Mouse (Mus musculus) forebrain, embryonic 16.5 days (tissue): Measurements from ENCODE around the gene Dpf1. TPM values are rescaled to one million over a fixed set of nuclear protein-coding genes. Genes with fewer than 3 reads are reported as not detected.

Experiments used
- ATAC-seq: fragments of 200-750 bp; cut with Nextera tagmentation; 2 replicates; pipeline ENCODE4 v1.8.0; 2017; ENCODE audit warnings: mild to moderate bottlenecking, moderate library complexity
- H3K27ac ChIP-seq: fragments of 300-500 bp; sonication (generic); 2 replicates; pipeline ENCODE4 v1.5.1; 2014; ENCODE audit warnings: low read length, control low read depth
- H3K27me3 ChIP-seq: fragments of 300-500 bp; sonication (generic); replicated peaks from 2 replicates; pipeline ENCODE4 v1.6.1; 2014; ENCODE audit warnings: low read length; ENCODE audit not compliant: control insufficient read depth, insufficient read depth
- H3K36me3 ChIP-seq: fragments of 300-500 bp; sonication (generic); 2 replicates; pipeline ENCODE4 v1.6.1; 2014; ENCODE audit not compliant: control insufficient read depth, insufficient read depth
- H3K4me1 ChIP-seq: fragments of 300-500 bp; sonication (generic); replicated peaks from 2 replicates; pipeline ENCODE4 v1.6.1; 2014; ENCODE audit warnings: low read length; ENCODE audit not compliant: control insufficient read depth, insufficient read depth
- H3K4me2 ChIP-seq: fragments of 300-500 bp; sonication (generic); 2 replicates; pipeline ENCODE4 v1.6.1; 2014; ENCODE audit warnings: mild to moderate bottlenecking, low read length, control low read depth
- H3K4me3 ChIP-seq: fragments of 300-500 bp; sonication (generic); replicated peaks from 2 replicates; pipeline ENCODE4 v1.5.1; 2014; ENCODE audit warnings: mild to moderate bottlenecking, low read length, control low read depth
- H3K9ac ChIP-seq: fragments of 300-500 bp; sonication (generic); replicated peaks from 2 replicates; pipeline ENCODE4 v1.6.1; 2014; ENCODE audit warnings: low read depth, low read length, control low read depth
- H3K9me3 ChIP-seq: fragments of 300-500 bp; sonication (generic); 2 replicates; pipeline ENCODE4 v1.6.1; 2016; ENCODE audit warnings: low read length; ENCODE audit not compliant: control insufficient read depth
- WGBS: fragments of 180-500 bp; shearing (Covaris S2); extraction: QIAGEN DNeasy Blood & Tissue Kit; methylation state at CpG from one replicate; pipeline ENCODE4 v1.1.7; 2014; 5-methylcytosine and 5-hydroxymethylcytosine counted together
- polyA plus RNA-seq: library from polyadenylated mRNA; unstranded; fragments of >200 nt; fragmentation: Nextera tagmentation; extraction: Ambion mirVana; gene quantifications from 2 replicates; pipeline ENCODE4 v1.2.1, GENCODE M21; 2015

Dpf1 gene
- polyA plus RNA-seq, 1 experiment from 2014 or later, result 270 TPM

GRCm38 (mm10) chr7:29293131-29294065, 10.4 kb upstream of the Dpf1 start:
- Histone ChIP-seq H3K27ac (peak overlapping the region; percentile 80), H3K4me3 (no peak overlapping the region), H3K4me2 (no peak overlapping the region), H3K27me3 (no peaks in the 10 kb centered on the region), H3K9ac (0 out of 2 replicates have a peak overlapping the region, but pooled peaks have one; percentile 27), H3K4me1 (peaks cover 37% of the 10 kb centered on the region), H3K36me3 (no peaks in the 10 kb centered on the region), H3K9me3 (no peaks in the 10 kb centered on the region)
- no peak for ATAC-seq
- WGBS, result 42% methylated on average over 19 of the region's 19 CpGs

GRCm38 (mm10) chr7:29294111-29294761, 9.5 kb upstream of the Dpf1 start:
- no peak overlapping the region for H3K27ac ChIP-seq
- WGBS, result 62% methylated on average over 13 of the region's 13 CpGs

GRCm38 (mm10) chr7:29295861-29296647, 7.7 kb upstream of the Dpf1 start:
- ATAC-seq, result no peak
- Histone ChIP-seq H3K27me3 (no peaks in the 10 kb centered on the region), H3K9ac (no peak overlapping the region), H3K36me3 (no peaks in the 10 kb centered on the region), H3K27ac (no peak overlapping the region), H3K4me2 (no peak overlapping the region), H3K4me3 (no peak overlapping the region), H3K9me3 (no peaks in the 10 kb centered on the region), H3K4me1 (peaks cover 23% of the 10 kb centered on the region)
- 82% methylated on average over 24 of the region's 24 CpGs for WGBS

More at GRCm38 (mm10) chr7:29294111-29294761, 9.5 kb upstream of the Dpf1 start:
- no peak overlapping the region for H3K4me2 ChIP-seq
- H3K9me3 ChIP-seq, result no peaks in the 10 kb centered on the region
- no peaks in the 10 kb centered on the region for H3K36me3 ChIP-seq
- no peak overlapping the region for H3K4me3 ChIP-seq
- ATAC-seq, result no peak
- H3K4me1 ChIP-seq, result peaks cover 33% of the 10 kb centered on the region
- no peak overlapping the region for H3K9ac ChIP-seq
- H3K27me3 ChIP-seq, result no peaks in the 10 kb centered on the region

DNA sequence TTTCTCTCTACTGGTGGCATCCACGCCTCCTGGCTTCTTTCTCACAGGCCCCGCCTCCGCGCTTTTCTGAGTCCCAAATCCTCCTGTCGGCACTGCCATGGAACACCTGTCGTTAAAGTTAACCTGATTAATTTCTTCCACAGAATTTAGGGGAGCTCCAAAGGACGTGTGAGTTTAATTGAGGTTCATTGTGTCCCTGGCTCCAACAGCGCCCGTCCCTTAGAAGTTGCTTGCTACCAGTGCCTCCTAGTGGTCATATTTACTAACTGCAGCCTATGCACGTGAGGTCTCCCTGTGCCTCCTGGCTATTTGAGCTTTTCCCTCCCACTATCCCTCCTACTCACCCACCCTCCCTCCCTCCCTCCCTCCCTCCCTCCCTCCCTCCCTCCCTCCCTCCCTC, 6.8 kb upstream of the Dpf1 start:
- 11% methylated on average over 10 of the region's 10 CpGs for WGBS
- Histone ChIP-seq H3K27ac (no peak overlapping the region), H3K4me3 (no peak overlapping the region), H3K9me3 (no peaks in the 10 kb centered on the region), H3K27me3 (no peaks in the 10 kb centered on the region), H3K4me2 (peak overlapping the region; percentile 11; the same call in 1 of the 2 replicates), H3K36me3 (no peaks in the 10 kb centered on the region), H3K9ac (0 out of 2 replicates have a peak overlapping the region, but pooled peaks have one; percentile 28), H3K4me1 (peaks cover 13% of the 10 kb centered on the region)
- ATAC-seq, result no peak

- H3K4me3 ChIP-seq, result no peak overlapping the region
- H3K36me3 ChIP-seq, result no peaks in the 10 kb centered on the region
- no peak overlapping the region; the same call in 1 of the 2 replicates for H3K27ac ChIP-seq
- no peak overlapping the region for H3K9ac ChIP-seq
- no peaks in the 10 kb centered on the region for H3K9me3 ChIP-seq
- H3K4me2 ChIP-seq, result peak overlapping the region; percentile 31
- WGBS, result 0% methylated on average over 7 of the region's 7 CpGs
- no peaks in the 10 kb centered on the region for H3K27me3 ChIP-seq
- no peak for ATAC-seq
- peaks cover 11% of the 10 kb centered on the region for H3K4me1 ChIP-seq
These were observed 2.6 kb upstream of the Dpf1 start for GRCm38 (mm10) chr7:29301127-29301566.

GRCm38 (mm10) chr7:29302641-29303040, 1.1 kb upstream of the Dpf1 start:
- no peaks in the 10 kb centered on the region for H3K9me3 ChIP-seq
- ATAC-seq, result no peak
- H3K27ac ChIP-seq, result no peak overlapping the region
- peaks cover 26% of the 10 kb centered on the region for H3K4me1 ChIP-seq
- 69% methylated on average over 7 of the region's 7 CpGs for WGBS
- no peaks in the 10 kb centered on the region for H3K36me3 ChIP-seq
- H3K4me3 ChIP-seq, result no peak overlapping the region
- H3K4me2 ChIP-seq, result no peak overlapping the region
- no peak overlapping the region for H3K9ac ChIP-seq
- no peaks in the 10 kb centered on the region for H3K27me3 ChIP-seq

GRCm38 (mm10) chr7:29304463-29305262, 912 bp downstream of the Dpf1 start:
- WGBS, result under 1% methylated on average over 40 of the region's 48 CpGs
- ATAC-seq, result no peak
- no peaks in the 10 kb centered on the region for H3K9me3 ChIP-seq
- peak overlapping the region; percentile 85 for H3K27ac ChIP-seq
- peak overlapping the region; percentile 97 for H3K4me2 ChIP-seq
- peak overlapping the region; percentile 85 for H3K9ac ChIP-seq
- H3K27me3 ChIP-seq, result no peaks in the 10 kb centered on the region
- peak overlapping the region; percentile 81 for H3K4me3 ChIP-seq
- peaks cover 35% of the 10 kb centered on the region for H3K4me1 ChIP-seq
- no peaks in the 10 kb centered on the region for H3K36me3 ChIP-seq

DNA sequence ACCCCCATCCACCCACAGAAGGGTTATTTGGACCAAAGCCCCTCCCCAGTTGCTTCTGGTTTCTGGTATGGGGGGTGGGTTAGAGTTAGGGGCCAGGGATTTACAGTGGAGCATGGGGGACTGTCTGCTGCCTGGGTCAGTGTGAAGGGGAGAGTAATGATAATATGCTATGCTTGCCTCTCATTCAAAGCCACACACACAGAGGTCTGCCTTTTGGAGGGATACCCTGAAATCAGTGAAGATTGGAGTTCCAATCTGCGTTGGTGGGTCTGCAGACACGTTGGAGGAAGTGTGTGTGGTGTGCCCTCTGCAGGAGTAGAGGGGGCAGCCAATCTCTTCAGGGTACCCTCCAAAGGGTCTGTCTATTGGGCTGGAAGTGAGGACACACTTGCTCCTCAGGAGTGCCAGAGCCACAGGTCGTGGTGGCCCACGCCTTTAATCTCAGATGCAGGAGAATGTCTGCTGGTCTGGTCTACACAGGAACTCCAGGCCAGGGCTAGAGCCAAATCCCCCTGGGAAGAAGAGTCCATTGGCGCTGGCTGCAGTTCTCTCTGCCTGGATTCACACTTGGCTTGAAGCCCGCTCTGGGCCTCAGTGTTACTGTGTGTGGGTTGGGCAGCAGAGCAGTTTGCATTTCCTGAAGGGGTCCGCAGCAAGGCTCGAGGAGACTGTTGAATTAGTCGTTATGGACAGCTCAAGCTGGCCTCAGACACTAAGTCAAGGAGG, 1.7 kb downstream of the Dpf1 start:
- no peaks in the 10 kb centered on the region for H3K27me3 ChIP-seq
- H3K4me2 ChIP-seq, result peak overlapping the region; percentile 97
- H3K4me3 ChIP-seq, result peak overlapping the region; percentile 81
- WGBS, result 12% methylated on average over 9 of the region's 9 CpGs
- H3K27ac ChIP-seq, result peak overlapping the region; percentile 85
- H3K4me1 ChIP-seq, result peaks cover 43% of the 10 kb centered on the region
- H3K36me3 ChIP-seq, result no peaks in the 10 kb centered on the region
- H3K9ac ChIP-seq, result peak overlapping the region; percentile 85
- no peak for ATAC-seq
- H3K9me3 ChIP-seq, result no peaks in the 10 kb centered on the region
